Mouse (Mus musculus) testis, adult 2 months (tissue): ENCODE results near the gene Tmem107. TPM values are rescaled to one million over a fixed set of nuclear protein-coding genes. Genes with fewer than 3 reads are reported as not detected.

ENCODE experiments used
- H3K27ac ChIP-seq: fragments of 200-500 bp; 2 replicates; pipeline ENCODE4 v1.5.1; 2012; ENCODE audit warnings: low read depth, low read length; ENCODE audit not compliant: control insufficient read depth, insufficient read depth
- H3K27me3 ChIP-seq: fragments of 200-500 bp; 2 replicates; pipeline ENCODE4 v1.6.1; 2012; ENCODE audit warnings: mild to moderate bottlenecking, low read length, moderate library complexity; ENCODE audit not compliant: control insufficient read depth, insufficient read depth
- H3K36me3 ChIP-seq: fragments of 200-500 bp; 2 replicates; pipeline ENCODE4 v1.6.1; 2012; ENCODE audit warnings: mild to moderate bottlenecking, low read length; ENCODE audit not compliant: control insufficient read depth, insufficient read depth
- H3K4me1 ChIP-seq: fragments of 200-500 bp; 2 replicates; pipeline ENCODE4 v1.6.1; 2012; ENCODE audit warnings: low read length; ENCODE audit not compliant: control insufficient read depth, insufficient read depth
- H3K4me3 ChIP-seq: fragments of 200-500 bp; 2 replicates; pipeline ENCODE4 v1.5.1; 2012; ENCODE audit warnings: low read depth, mild to moderate bottlenecking, low read length, moderate library complexity, mixed read lengths; ENCODE audit not compliant: control insufficient read depth
- CTCF ChIP-seq: fragments of 200-500 bp; IDR thresholded peaks from 2 replicates; pipeline ENCODE4 v1.5.1; 2012; ENCODE audit warnings: low read depth, mild to moderate bottlenecking, inconsistent platforms, low read length, moderate library complexity; ENCODE audit not compliant: control insufficient read depth, insufficient read depth, insufficient replicate concordance
- POLR2A ChIP-seq: fragments of 200-500 bp; IDR thresholded peaks from 2 replicates; pipeline ENCODE4 v1.6.1; 2012; ENCODE audit warnings: low read depth, mild to moderate bottlenecking, inconsistent platforms, low read length, moderate library complexity; ENCODE audit not compliant: control insufficient read depth
- polyA plus RNA-seq: library from polyadenylated mRNA; depleted of rRNA; stranded (reverse); fragments of >200 nt; gene quantifications from 2 replicates; pipeline ENCODE4 v1.2.3, GENCODE M21; 2012

Gene Tmem107
- polyA plus RNA-seq, 1 experiment = 135 TPM

DNA sequence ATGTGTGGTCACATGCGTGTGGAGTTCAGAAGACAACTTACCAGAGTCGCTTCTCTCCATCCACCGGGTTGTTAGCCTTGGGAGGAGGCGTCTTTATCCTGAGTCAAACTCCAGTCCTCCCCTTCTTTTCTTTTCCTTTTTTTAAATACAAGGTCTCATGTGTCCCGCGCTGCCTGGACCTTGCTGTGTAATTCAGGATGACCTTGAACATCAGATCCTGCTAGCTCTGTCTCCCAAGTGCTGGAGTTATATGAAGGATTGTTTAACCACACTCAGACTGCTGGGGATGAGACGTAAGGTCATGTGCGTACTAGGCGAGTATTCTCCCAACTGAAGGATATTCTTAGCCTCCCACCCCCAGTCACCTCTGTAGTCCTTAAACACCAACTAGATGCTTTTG, 6.7 kb downstream of the Tmem107 start:
- H3K4me1 ChIP-seq = peaks cover 3% of the 10 kb centered on the region

GRCm38 (mm10) chr11:69078041-69078440, 7.4 kb downstream of the Tmem107 start:
- Histone ChIP-seq H3K4me1 (no peaks in the 10 kb centered on the region; the same call in 1 of the 2 replicates), H3K4me3 (no peak overlapping the region), H3K27me3 (no peaks in the 10 kb centered on the region), H3K36me3 (no peaks in the 10 kb centered on the region), H3K27ac (no peak overlapping the region)
- no peak for TF ChIP-seq CTCF
- no peak for TF ChIP-seq POLR2A

More for the DNA sequence above, 6.7 kb downstream of the Tmem107 start:
- Histone ChIP-seq H3K4me3 (no peak overlapping the region), H3K27me3 (no peaks in the 10 kb centered on the region), H3K36me3 (no peaks in the 10 kb centered on the region), H3K27ac (no peak overlapping the region)
- TF ChIP-seq CTCF = no peak
- TF ChIP-seq POLR2A = no peak

DNA sequence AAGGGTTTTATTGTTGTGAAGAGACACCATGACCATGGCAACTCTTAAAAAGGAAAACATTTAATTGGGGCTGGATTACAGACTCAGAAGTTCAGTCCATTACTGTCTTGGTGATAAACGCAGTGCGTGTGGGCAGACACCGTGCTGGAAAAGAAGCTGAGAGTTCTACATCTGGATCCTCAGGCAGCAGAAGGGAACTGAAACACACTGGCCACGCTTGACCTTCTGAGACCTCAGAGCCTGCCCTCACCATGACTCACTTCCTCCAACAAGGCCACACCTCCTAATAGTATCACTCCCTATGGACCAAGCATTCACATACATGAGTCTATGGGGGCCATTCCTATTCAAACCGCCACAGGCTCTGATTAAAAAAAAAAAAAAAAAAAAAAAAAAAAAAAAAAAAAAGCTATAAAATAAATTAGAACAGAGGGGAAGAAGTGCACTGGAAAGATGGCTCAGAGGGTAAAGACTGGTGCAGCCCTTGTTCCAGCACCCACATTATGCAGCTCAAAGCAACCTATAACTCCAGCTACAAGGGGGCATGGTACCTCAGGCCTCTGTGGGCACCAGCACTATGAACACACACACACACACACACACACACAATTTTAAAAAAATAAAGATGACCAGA, 8.3 kb downstream of the Tmem107 start:
- Histone ChIP-seq H3K27ac (no peak overlapping the region), H3K27me3 (no peaks in the 10 kb centered on the region), H3K4me1 (no peaks in the 10 kb centered on the region; the same call in 1 of the 2 replicates), H3K4me3 (no peak overlapping the region), H3K36me3 (no peaks in the 10 kb centered on the region)
- TF ChIP-seq POLR2A = no peak
- TF ChIP-seq CTCF = no peak

DNA sequence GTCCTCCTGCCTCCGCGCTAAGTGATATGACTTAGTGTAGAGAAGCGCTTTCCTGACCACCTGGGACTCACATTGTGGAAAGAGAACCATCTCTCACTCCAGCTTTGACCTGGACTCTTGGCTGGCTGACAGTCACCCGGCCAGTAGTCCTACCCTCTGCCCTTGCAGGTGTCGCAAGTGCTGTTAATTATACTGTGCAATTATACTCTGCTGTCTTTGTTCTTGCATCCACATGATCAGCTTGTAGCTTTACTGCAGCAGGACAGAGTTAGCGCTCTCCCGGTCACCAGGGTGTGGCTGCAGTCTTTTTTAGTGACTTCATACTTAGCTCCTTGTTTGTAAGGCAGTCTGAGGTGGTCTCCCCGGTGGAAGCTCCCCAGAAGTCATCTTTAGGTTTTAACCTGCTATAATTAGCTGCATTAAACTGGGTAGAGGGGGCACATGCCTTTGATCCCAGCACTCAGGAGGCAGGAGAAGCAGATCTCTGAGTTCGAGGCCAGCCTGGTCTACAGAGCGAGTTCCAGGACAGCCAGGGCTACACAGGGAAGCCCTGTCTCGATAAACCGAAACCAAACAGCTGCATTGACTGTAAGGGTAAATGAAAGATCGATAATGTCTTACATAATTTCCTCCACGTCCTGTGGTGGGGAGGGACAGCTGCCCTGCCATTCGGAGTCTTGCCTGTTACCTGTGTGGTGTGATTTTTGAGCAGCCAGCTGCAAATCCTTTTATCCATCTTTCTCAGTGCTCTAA, 9.7 kb downstream of the Tmem107 start:
- TF ChIP-seq CTCF (no peak), POLR2A (no peak)

GRCm38 (mm10) chr11:69080855-69081222, 10.2 kb downstream of the Tmem107 start:
- no peak overlapping the region for H3K4me3 ChIP-seq
- no peak overlapping the region for H3K27ac ChIP-seq
- H3K27me3 ChIP-seq = no peaks in the 10 kb centered on the region
- no peaks in the 10 kb centered on the region for H3K36me3 ChIP-seq
- TF ChIP-seq POLR2A = no peak
- TF ChIP-seq CTCF = no peak
- H3K4me1 ChIP-seq = no peaks in the 10 kb centered on the region

More for the DNA sequence above, 9.7 kb downstream of the Tmem107 start:
- H3K27me3 ChIP-seq = no peaks in the 10 kb centered on the region
- H3K4me1 ChIP-seq = no peaks in the 10 kb centered on the region
- no peak overlapping the region for H3K27ac ChIP-seq
- H3K36me3 ChIP-seq = no peaks in the 10 kb centered on the region
- no peak overlapping the region for H3K4me3 ChIP-seq

GRCm38 (mm10) chr11:69081613-69082012, 11.0 kb downstream of the Tmem107 start:
- TF ChIP-seq CTCF = no peak
- TF ChIP-seq POLR2A = no peak
- peaks cover 2% of the 10 kb centered on the region for H3K4me1 ChIP-seq
- H3K27ac ChIP-seq = no peak overlapping the region
- H3K36me3 ChIP-seq = no peaks in the 10 kb centered on the region
- no peaks in the 10 kb centered on the region for H3K27me3 ChIP-seq
- H3K4me3 ChIP-seq = no peak overlapping the region

GRCm38 (mm10) chr11:69085608-69086007, 15.0 kb downstream of the Tmem107 start:
- no peaks in the 10 kb centered on the region for H3K27me3 ChIP-seq
- H3K4me1 ChIP-seq = peaks cover 24% of the 10 kb centered on the region
- H3K36me3 ChIP-seq = no peaks in the 10 kb centered on the region; the same call in 1 of the 2 replicates
- no peak for TF ChIP-seq CTCF
- TF ChIP-seq POLR2A = no peak
- no peak overlapping the region for H3K4me3 ChIP-seq
- no peak overlapping the region for H3K27ac ChIP-seq
